ENCODE assay signal across 19 mouse cellular contexts in genomic region chrX:9672040-9672439, GRCm38 (mm10).
"Had no signal": no experiment of that assay in that cellular context is flagged by ENCODE, and none has a peak within 500 bp of the region (broad histone marks: within the 10 kb centered on the region; RNA-seq: fewer than 3 reads in every experiment).

No protein-coding gene starts in this region.

- H3K27ac ChIP-seq: left cerebral cortex, adult 2 months; liver, embryonic 13.5 days; lung, embryonic 15.5 days; midbrain, embryonic 10.5 days; midbrain, embryonic 13.5 days; neural tube, embryonic 13.5 days; stomach, postnatal 0 days had no signal

- H3K4me1 ChIP-seq: liver, embryonic 13.5 days; lung, embryonic 15.5 days; megakaryocyte, embryonic 14.5 days; midbrain, embryonic 10.5 days; midbrain, embryonic 13.5 days; neural tube, embryonic 13.5 days had no signal

- ATAC-seq: intestine, postnatal 0 days; midbrain, embryonic 13.5 days; midbrain, embryonic 16.5 days had no signal

- H3K4me2 ChIP-seq: liver, embryonic 13.5 days; lung, embryonic 15.5 days; midbrain, embryonic 13.5 days; neural tube, embryonic 13.5 days had no signal

- H3K9me3 ChIP-seq: liver, embryonic 13.5 days; lung, embryonic 15.5 days; megakaryocyte, embryonic 14.5 days; midbrain, embryonic 13.5 days; neural tube, embryonic 13.5 days had no signal

- DNase-seq: kidney, adult 8-10 months; layer of hippocampus, postnatal 36 days; liver, embryonic 13.5 days; retina, postnatal 1 day; right cerebral cortex, postnatal 25 days; spleen, adult 18-20 months; thymus, adult 2 months; thymus, postnatal 14 days; thymus, postnatal 4 days had no signal

- H3K36me3 ChIP-seq: liver, embryonic 13.5 days; lung, embryonic 15.5 days; midbrain, embryonic 10.5 days; midbrain, embryonic 13.5 days; neural tube, embryonic 13.5 days had no signal

- H3K27me3 ChIP-seq: liver, embryonic 13.5 days; lung, embryonic 15.5 days; megakaryocyte, embryonic 14.5 days; midbrain, embryonic 13.5 days; neural tube, embryonic 13.5 days had no signal

- H3K9ac ChIP-seq: liver, embryonic 13.5 days; lung, embryonic 15.5 days; midbrain, embryonic 13.5 days; neural tube, embryonic 13.5 days had no signal

- H3K4me3 ChIP-seq: left cerebral cortex, adult 2 months; liver, embryonic 13.5 days; lung, embryonic 15.5 days; megakaryocyte, embryonic 14.5 days; midbrain, embryonic 10.5 days; midbrain, embryonic 13.5 days; myocyte; neural tube, embryonic 13.5 days had no signal
